Mouse (Mus musculus) G1E (cell line): ENCODE measurements around the gene Wars. TPM values are rescaled to one million over a fixed set of nuclear protein-coding genes. Genes with fewer than 3 reads are reported as not detected.

Experiments used
- ATAC-seq: 2 replicates; pipeline ENCODE4 v1.8.0; 2016; ENCODE audit warnings: mild to moderate bottlenecking; ENCODE audit not compliant: insufficient number of reproducible peaks, poor library complexity, low FRiP score, severe bottlenecking; ENCODE audit errors: extremely low read depth
- DNase-seq: peaks from one replicate; pipeline ENCODE4 v3.0.0; 2012; ENCODE audit warnings: low spot score
- H3K27me3 ChIP-seq: 2 replicates; pipeline ENCODE4 v1.6.1; 2012; ENCODE audit warnings: mild to moderate bottlenecking, low read length, inconsistent platforms; ENCODE audit not compliant: insufficient read depth
- H3K36me3 ChIP-seq: replicated peaks from 2 replicates; pipeline ENCODE3; 2012; ENCODE audit warnings: mild to moderate bottlenecking, inconsistent platforms
- H3K4me1 ChIP-seq: 2 replicates; pipeline ENCODE4 v1.6.1; 2012; ENCODE audit warnings: low read depth, low read length, inconsistent platforms, mixed read lengths; ENCODE audit not compliant: insufficient read depth
- H3K4me3 ChIP-seq: 2 replicates; pipeline ENCODE4 v1.5.1; 2012; ENCODE audit warnings: low read depth, mild to moderate bottlenecking, inconsistent platforms, low read length, moderate library complexity, mixed read lengths
- H3K9me3 ChIP-seq: replicated peaks from 2 replicates; pipeline ENCODE4 v1.6.1; 2012; ENCODE audit warnings: inconsistent platforms
- CTCF ChIP-seq: IDR thresholded peaks from 2 replicates; pipeline ENCODE4 v1.5.1; 2012; ENCODE audit warnings: low read depth, low read length, inconsistent platforms, mixed read lengths
- GATA1 ChIP-seq: IDR thresholded peaks from 2 replicates; pipeline ENCODE4 v1.6.1; 2012; ENCODE audit warnings: borderline replicate concordance, low read length, inconsistent platforms, mixed read lengths
- GATA2 ChIP-seq: IDR thresholded peaks from 2 replicates; pipeline ENCODE4 v1.6.1; 2012; ENCODE audit warnings: low read depth, low read length, inconsistent platforms, borderline replicate concordance
- POLR2AphosphoS5 ChIP-seq: IDR thresholded peaks from 2 replicates; pipeline ENCODE4 v1.6.1; 2012; ENCODE audit warnings: low read depth, low read length, inconsistent platforms; ENCODE audit not compliant: insufficient replicate concordance
- TAL1 ChIP-seq: conservative IDR thresholded peaks from 2 replicates; pipeline ENCODE4 v1.6.1; 2012; ENCODE audit warnings: low read depth, low read length, inconsistent platforms, mixed read lengths
- polyA plus RNA-seq: library from polyadenylated mRNA; stranded (reverse); fragments of >175 nt; gene quantifications from 2 replicates; pipeline ENCODE4 v1.2.3, GENCODE M21; 2012
- total RNA-seq, 2 experiments: library from RNA; stranded (forward) in 1 of 2; stranded (reverse) in 1 of 2; fragments of 200-1000 nt in 1 of 2; fragments of >200 nt in 1 of 2; fragmentation: Nextera tagmentation in 1 of 2; gene quantifications; 2 replicates each; pipeline ENCODE4 v1.2.3; 2014 to 2017

Wars gene
- total and polyA plus RNA-seq, 3 experiments: 62.1 to 81.0 (median 78.3) TPM

- H3K36me3 ChIP-seq: peaks cover 48% of the 10 kb centered on the region
- no peaks in the 10 kb centered on the region for H3K4me1 ChIP-seq
- H3K27me3 ChIP-seq: no peaks in the 10 kb centered on the region
- TF ChIP-seq CTCF (no peak), POLR2AphosphoS5 (no peak), GATA2 (no peak), GATA1 (no peak), TAL1 (no peak)
- no peaks in the 10 kb centered on the region for H3K9me3 ChIP-seq
- no peak overlapping the region for H3K4me3 ChIP-seq
- ATAC-seq (no peak), DNase-seq (no peak)
Observed at GRCm38 (mm10) chr12:108914198-108914597, 20.2 kb upstream of the Wars start.

GRCm38 (mm10) chr12:108912442-108912841, 18.5 kb upstream of the Wars start:
- Histone ChIP-seq H3K36me3 (peaks cover 55% of the 10 kb centered on the region), H3K4me3 (no peak overlapping the region), H3K27me3 (no peaks in the 10 kb centered on the region), H3K9me3 (no peaks in the 10 kb centered on the region), H3K4me1 (no peaks in the 10 kb centered on the region)
- TF ChIP-seq GATA1: no peak
- no peak for TF ChIP-seq POLR2AphosphoS5
- TF ChIP-seq TAL1: no peak
- no peak for TF ChIP-seq GATA2
- TF ChIP-seq CTCF: no peak
- DNase-seq (no peak), ATAC-seq (no peak)

GRCm38 (mm10) chr12:108909846-108910433, 16.0 kb upstream of the Wars start:
- ATAC-seq (no peak), DNase-seq (no peak)
- Histone ChIP-seq H3K27me3 (no peaks in the 10 kb centered on the region), H3K36me3 (peaks cover 62% of the 10 kb centered on the region), H3K4me3 (no peak overlapping the region), H3K4me1 (no peaks in the 10 kb centered on the region), H3K9me3 (no peaks in the 10 kb centered on the region)
- no peak for TF ChIP-seq POLR2AphosphoS5
- TF ChIP-seq TAL1: no peak
- no peak for TF ChIP-seq GATA2
- no peak for TF ChIP-seq GATA1
- TF ChIP-seq CTCF: no peak

- Histone ChIP-seq H3K4me1 (peaks cover 3% of the 10 kb centered on the region; the same call in 1 of the 2 replicates), H3K36me3 (peaks cover 59% of the 10 kb centered on the region), H3K9me3 (no peaks in the 10 kb centered on the region), H3K27me3 (no peaks in the 10 kb centered on the region), H3K4me3 (no peak overlapping the region)
- DNase-seq: no peak
- no peak for ATAC-seq
- TF ChIP-seq GATA2: no peak
- TF ChIP-seq POLR2AphosphoS5: no peak
Observed at GRCm38 (mm10) chr12:108906398-108906797, 12.4 kb upstream of the Wars start.

- TF ChIP-seq CTCF (no peak), POLR2AphosphoS5 (no peak), GATA2 (no peak), GATA1 (no peak), TAL1 (no peak)
Observed at GRCm38 (mm10) chr12:108905620-108906302, 11.8 kb upstream of the Wars start.

GRCm38 (mm10) chr12:108904276-108904653, 10.3 kb upstream of the Wars start:
- Histone ChIP-seq H3K36me3 (peaks cover 68% of the 10 kb centered on the region), H3K4me3 (no peak overlapping the region), H3K27me3 (no peaks in the 10 kb centered on the region), H3K4me1 (peaks cover 7% of the 10 kb centered on the region; the same call in 1 of the 2 replicates), H3K9me3 (no peaks in the 10 kb centered on the region)
- TF ChIP-seq GATA2: no peak
- no peak for TF ChIP-seq GATA1
- no peak for TF ChIP-seq CTCF
- TF ChIP-seq POLR2AphosphoS5: no peak
- no peak for TF ChIP-seq TAL1
- ATAC-seq: no peak
- no peak for DNase-seq

More at GRCm38 (mm10) chr12:108905620-108906302, 11.8 kb upstream of the Wars start:
- Histone ChIP-seq H3K27me3 (no peaks in the 10 kb centered on the region), H3K4me3 (no peak overlapping the region), H3K36me3 (peaks cover 62% of the 10 kb centered on the region), H3K4me1 (peaks cover 7% of the 10 kb centered on the region; the same call in 1 of the 2 replicates), H3K9me3 (no peaks in the 10 kb centered on the region)
- DNase-seq (no peak), ATAC-seq (no peak)
